Mouse (Mus musculus) ES-CJ7 (cell line): Measurements from ENCODE around the gene Snai3.

Source experiments
- DNase-seq: peaks from one replicate; pipeline ENCODE4 v3.0.0; 2011; ENCODE audit warnings: low read depth, low spot score

The Snai3 gene

GRCm38 (mm10) chr8:122431694-122432442, 28.7 kb downstream of the Snai3 start:
- no peak for DNase-seq

DNA sequence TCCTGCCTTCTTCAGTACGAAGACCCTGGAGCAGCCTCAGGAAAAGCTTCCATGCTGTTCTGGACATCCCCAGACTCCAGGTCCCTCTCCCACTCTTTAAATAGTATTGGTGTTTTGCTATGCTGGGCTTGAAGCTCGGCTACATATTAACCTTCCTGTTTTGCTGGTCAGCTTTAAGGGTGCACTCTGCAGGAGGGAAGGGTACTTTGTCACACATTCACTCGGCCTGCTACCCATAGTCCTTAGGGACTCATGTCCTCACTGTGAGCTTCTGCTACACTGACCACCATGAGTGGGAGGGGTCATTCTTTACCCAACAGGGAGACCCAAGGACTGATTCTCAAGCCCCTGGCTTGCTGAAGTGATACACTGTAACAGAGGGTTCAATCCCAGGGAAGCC, 29.9 kb downstream of the Snai3 start:
- DNase-seq = no peak

DNA sequence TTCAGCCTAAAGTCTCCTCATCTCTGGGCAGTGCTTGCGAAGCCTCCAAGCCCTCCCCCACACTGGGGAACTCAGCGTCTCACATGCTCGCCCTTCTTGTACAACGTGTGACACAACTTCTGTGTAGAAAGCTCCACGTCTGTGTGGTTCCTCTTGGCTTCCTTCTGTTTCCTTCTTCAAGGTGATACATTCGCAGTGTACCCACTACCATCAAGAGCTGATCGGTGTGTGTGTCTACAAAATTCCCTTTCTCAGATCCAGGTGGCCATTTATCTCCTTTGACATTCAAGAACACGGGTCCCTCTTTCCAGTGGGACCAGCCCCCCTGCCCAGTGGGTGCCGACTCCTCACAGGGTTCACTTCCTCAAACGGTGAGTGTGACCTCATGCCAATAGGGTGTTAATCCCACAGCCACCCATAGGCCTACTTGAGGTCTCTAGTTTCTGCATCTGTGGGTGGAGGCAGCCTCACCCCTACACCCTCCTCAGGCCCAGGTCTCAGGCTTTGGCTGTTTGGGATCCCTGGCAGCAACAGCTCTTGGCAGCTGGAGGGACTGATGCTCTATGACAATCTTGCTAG, 30.4 kb downstream of the Snai3 start:
- DNase-seq = no peak

DNA sequence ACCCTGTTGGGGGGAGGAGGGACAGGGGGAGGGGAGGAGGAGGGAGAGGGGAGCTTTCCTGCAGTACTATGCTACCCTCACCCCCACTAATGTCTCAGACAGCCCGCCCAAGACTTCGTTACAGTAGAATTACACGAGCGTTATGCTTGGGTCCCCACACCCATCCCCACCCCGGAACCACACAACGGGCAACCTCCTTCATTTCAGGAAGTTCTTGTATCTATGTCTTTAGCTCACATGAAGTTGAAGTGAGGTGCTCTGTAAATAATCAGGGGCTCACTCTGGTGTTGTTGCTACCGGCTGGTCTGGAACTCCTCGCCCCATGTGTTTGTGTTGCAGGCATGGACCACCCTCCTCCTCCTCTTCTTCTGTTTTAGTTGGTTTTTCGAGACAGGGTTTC, 32.4 kb downstream of the Snai3 start:
- DNase-seq = no peak

GRCm38 (mm10) chr8:122427607-122428006, 32.9 kb downstream of the Snai3 start:
- DNase-seq = no peak

GRCm38 (mm10) chr8:122426145-122426544, 34.4 kb downstream of the Snai3 start:
- DNase-seq = no peak

- peak; percentile 73 for DNase-seq
These were observed 36.9 kb downstream of the Snai3 start for GRCm38 (mm10) chr8:122423659-122424058.

GRCm38 (mm10) chr8:122423217-122423616, 37.3 kb downstream of the Snai3 start:
- DNase-seq = no peak

- no peak for DNase-seq
These were observed 39.0 kb downstream of the Snai3 start, which contains the start of gene Il17c for GRCm38 (mm10) chr8:122421376-122422070. Gene Il17c, plus strand, starts transcription at chr8:122422020.

DNA sequence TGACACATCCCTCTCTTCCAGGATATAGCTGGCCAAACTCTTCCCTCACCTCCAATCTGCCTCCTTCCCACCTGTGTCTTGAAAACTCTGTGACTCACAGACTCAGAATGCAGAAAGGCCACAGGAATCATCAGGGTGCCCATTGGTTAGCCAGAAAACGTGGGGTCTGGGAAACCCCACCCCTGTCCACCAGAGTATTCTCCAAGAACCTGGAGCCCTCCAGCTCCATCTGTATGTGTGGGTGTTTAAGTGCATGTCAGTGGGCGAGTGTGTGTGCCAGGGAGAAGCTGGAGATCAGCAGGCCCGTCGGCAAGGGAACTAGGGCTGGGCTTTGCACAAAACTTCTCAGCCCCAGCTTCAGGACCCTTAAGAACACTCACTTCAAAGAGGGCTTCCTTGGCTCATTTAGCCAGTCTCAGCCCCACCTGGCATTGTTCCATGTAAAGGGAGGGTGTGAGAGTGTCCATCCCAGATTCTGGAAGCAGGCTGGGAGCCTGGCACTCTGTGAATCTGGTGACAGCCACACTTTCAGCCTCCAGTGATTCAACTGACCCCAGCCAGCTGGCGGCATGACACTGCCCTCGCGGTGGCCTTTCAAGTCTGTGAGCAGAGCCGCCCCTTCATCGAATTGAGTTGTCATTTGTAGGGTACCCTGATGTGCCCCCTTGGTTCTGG, 40.5 kb downstream of the Snai3 start:
- no peak for DNase-seq

- no peak for DNase-seq
These were observed 45.0 kb downstream of the Snai3 start for GRCm38 (mm10) chr8:122415554-122415953.

GRCm38 (mm10) chr8:122414311-122414710, 46.2 kb downstream of the Snai3 start:
- DNase-seq = peak; percentile 73

GRCm38 (mm10) chr8:122407678-122408077, 52.9 kb downstream of the Snai3 start:
- DNase-seq = no peak

GRCm38 (mm10) chr8:122405146-122405805, 55.3 kb downstream of the Snai3 start:
- no peak for DNase-seq
